Mouse (Mus musculus): ENCODE data around the gene Dpp6.

DNA sequence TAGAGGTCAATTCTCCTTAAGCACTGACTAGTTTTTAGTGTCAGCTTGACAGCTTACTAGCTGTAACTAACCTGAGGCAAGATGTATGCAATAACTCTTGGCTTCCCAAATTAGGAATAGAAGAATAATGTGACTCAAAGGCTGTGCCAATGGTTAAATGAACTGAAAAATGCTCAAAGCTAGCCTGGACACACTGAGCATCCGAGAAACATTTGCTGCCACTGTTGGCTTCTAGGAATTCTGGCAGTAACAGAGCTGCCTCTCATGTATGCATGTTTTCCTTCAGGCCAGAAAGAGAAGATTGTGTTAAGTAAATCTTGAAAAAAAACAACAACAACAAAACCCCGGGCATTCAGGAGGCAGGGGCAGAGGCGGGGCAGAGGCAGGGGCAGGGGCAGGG, 540.6 kb downstream of the Dpp6 start:
- TF ChIP-seq CTCF (IDR thresholded peaks at IDR 0.05) = no peak
- TF ChIP-seq POLR2A (IDR thresholded peaks at IDR 0.05; ENCODE audit: insufficient read depth, low read depth, low read length) = no peak
- TF ChIP-seq EP300 (IDR thresholded peaks at IDR 0.05; ENCODE audit: insufficient read depth, low read depth, low read length) = no peak
